Mouse (Mus musculus) liver (tissue): ENCODE measurements around the gene Lrp1.
"Not testable (repeated sequence)": the region's sequence is repeated elsewhere in the genome, so short reads cannot be mapped to it uniquely, and the experiment has no call there.

ENCODE experiments used
- DNase-seq: peaks from one replicate; pipeline ENCODE4 v3.0.0-alpha.2; 2020; ENCODE audit warnings: mixed read lengths

The Lrp1 gene

DNA sequence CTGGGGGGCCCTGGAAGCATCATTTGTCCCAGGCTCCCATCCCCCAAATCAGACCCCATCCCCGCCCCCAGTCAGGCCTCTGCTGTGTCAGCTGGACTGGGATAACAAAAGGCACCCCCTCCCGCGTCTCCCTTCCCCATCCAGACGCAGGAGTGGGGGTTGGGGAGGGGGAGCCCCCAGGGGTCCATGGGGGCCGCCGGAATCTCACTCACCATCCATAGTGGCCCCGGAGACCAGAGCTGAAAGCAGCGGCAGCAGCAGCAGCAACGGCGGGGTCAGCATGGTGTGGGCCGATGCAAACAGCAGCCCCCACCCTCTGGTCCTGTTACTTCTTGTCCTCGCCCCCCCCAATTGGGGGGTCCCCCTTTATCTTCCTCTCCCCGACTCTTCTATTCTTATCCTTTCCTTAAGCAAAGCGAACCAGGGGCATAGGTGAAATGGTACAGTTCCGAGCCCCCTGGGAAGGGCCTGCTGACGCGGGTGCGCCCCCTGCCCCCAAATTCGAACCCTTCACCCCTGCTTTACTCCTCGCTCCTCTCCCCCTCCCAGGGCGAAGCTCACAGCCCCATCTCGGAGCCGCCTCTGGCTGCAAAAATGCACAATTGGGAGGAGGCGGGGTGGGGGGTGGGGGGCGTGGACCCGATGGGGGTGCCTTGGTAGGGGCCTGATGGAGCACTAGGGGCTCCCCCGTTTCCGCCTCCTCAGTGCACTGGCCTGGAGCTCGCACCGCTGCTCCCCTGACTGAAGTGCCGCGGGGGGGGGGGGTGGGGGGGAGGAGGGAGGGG lies at the start of gene Lrp1:
Gene Lrp1 (minus strand): TSS at position 743 of the 785 bp plus-strand sequence.
- DNase-seq, result peak; percentile 66

DNA sequence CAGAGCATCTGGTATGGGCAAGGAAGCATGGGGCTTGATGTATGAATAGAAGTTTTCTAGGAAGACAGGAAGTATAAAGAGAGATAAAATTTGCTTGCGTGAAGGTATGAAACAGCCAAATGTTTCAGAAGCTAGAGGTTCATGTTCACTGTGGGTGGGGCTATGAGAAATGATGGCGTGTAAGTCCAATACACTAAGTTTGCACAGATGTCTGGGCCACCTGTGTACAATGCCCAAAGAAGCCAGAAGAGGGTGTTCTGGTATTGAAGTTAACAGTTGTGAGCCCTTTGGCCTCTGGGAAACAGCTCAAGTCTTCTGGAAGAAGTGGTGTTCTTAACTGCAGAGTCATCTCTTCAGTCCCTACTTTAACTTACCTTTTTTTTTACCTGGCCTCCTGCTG lies 49.2 kb upstream of the Lrp1 start:
- DNase-seq, result no peak

DNA sequence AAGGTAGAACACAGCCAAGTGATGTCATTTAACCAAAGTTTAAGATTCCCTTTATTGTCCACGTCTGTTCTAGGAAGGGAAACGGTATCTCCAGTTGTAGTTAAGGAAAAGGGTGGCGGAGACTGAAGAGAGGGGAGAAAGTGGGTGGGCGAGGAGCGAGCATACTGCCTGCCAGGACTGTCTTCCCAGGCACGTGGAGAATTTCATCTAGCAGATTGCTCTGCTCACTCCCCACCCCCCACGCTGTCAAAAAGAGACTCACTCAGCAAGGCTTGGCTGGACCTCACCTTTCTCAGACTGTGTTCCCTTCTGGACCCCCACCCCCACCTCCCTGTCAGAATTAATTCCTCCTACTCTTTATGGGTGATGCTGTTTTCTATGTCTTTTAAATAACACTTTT lies 48.2 kb upstream of the Lrp1 start:
- peak; percentile 35 for DNase-seq

DNA sequence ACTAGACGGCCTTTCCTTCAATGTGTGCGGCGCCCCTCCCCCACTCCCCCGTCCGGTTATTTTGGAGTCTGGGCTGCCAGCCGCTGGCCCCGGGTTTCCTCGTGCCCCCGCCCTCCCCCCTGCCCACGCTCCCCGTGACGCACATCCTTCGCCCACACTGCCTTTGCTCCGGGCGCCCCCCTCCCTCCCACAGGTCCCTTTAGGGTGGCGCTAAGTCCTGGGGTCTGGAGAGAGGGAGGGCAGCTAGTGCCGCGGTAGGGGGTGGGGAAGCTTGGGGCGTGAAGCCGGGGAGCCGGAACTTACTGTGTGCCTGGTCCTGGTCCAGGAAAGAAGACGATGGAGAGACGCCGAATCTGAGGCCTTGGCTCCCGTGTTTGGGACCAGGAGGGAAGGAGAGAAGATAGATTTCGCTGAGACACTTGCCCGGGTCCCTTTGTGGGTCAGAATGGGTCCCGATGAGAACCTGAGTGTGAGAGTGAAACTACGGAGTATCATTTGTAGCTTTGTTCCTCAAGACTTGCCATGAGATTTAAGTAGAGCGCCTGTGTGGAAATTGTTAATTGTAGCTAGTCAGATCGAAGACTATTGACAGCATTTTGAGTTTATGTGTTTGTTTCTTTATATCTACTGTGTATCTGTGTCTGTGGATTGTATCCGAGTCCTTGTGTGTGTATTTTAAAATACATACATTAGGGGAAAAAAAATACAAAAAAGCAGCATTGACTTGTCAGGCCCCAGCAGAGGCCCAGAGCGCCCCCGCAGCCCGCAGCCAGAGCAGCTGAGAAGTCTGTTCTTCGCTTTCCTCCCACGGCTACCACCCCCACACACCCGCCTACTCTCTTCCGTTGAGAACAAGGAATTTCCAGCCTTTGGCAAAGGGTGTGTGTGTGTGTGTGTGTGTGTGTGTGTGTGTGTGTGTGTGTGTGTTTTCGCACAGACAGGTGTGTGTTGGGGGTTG lies 47.4 kb upstream of the Lrp1 start, which contains the start of gene Nab2:
Gene Nab2 (minus strand): TSS at position 476 of the 958 bp plus-strand sequence.
- peak; percentile 70 for DNase-seq

DNA sequence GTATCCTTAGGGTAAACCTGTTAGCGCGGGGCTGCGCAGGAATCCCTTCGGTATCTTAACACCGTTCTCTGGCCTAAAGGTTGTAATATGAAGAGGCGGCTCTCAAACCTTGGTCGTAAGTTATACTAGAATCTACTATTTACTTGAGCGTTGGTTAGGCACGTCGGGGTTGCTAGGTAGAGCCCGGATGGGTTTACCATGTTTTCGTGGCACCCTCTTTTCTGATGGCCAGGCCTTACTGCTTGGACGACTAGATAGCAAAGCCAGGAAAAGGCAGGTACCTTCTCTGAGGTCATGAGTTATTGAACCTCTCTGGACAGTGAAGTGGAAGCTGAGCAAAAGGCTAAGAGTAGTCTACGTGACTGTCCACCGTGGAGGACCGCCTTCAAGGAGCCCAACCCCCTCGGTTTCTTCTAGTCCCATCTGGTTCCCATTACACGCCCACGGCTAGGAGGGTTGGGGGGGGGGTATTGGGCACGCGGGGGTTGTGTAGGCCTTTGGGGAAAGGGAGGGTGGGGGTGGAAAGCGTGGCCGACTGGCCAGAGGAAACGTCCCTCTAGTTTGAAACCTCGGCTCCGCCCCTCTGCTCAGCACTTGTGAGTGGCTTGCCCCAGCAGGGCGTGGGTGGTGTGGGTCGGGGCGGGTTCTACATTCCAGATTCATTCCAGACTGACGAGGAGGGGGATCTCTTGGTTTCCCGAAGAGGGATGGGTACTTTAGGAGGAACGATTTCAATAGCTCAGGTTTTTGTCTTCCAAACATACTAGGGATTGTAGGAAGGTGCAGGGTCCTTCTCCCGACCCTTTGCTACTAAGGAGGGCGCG lies 46.5 kb upstream of the Lrp1 start:
- peak; percentile 80 for DNase-seq

DNA sequence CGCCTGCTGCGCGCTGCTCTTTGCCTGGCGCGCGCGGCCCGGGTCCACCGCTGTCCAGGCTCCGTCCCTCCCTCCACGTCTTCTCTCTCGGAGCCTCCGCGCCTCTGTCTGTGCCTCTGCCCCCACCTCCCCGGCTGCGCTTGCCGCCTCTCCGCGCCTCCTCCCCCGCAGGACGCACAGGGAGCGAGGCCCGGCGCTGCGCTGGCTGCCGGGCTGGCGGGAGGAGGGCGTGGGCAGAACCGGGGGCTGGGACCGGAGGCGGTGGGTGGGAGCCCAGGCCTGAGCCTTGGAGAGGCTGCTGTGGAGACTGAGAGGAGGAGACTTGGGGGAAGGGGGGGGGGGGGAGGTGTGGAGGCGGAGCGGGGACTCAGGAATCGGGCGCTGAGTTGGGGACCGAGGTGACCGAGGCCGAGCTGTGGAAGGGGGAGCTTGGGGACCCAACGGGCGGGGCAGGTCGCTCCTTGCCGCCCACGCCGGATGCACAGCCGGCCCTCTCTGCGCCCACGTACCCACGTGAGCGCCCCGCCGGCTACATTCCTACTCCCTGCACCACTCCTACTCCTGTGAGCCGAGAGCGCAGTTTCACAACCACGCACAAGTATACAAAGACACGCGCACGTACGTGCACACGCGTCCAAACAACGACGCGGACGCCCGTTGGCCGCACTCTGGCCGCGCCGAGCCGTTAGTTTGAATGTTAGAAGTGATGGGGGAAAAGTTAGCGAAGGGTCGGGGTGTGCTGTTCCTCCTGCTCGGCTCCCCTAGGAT lies 45.7 kb upstream of the Lrp1 start, which contains the start of gene Nemp1:
Gene Nemp1 (plus strand): TSS at position 401 of the 768 bp plus-strand sequence.
- peak; percentile 77 for DNase-seq

DNA sequence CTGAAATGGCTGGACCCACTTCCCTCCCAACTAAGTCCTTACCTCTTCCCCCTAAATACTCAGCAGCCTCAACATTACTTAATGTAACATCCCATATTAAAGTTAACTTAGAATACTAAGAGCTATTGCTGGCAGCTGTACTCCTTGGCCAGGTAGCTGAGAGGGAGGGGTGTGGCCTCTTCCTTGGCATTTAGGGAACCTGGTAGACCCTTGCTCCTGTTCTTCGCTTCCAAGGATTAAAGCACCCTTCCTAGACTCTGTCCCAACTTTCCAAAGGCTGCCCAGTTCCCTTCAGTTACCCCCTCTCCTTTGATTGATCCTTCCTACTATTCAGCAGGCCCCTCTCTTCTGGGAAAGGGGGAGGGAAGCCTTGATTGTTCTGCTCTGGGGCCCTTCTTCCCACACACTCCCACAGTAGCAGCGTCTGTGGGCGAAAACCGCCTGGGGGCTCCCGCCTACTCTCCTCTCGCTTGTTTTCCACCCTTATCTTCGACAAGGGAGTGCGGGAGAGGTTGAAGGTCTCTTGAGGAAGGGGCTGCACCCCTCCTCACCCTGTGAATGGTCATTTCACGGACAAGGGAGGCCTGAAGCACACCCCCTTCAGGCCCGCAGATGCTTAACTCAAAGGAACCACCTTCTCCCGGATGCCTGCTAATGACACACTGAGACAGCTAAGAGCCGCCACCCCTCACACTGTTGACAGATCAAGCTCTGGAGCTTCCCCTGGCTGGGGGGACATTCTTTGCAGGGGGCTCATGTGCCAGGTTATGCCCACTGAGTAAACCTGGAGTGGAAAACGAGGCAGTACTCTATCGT lies 44.6 kb upstream of the Lrp1 start:
- DNase-seq, result no peak

DNA sequence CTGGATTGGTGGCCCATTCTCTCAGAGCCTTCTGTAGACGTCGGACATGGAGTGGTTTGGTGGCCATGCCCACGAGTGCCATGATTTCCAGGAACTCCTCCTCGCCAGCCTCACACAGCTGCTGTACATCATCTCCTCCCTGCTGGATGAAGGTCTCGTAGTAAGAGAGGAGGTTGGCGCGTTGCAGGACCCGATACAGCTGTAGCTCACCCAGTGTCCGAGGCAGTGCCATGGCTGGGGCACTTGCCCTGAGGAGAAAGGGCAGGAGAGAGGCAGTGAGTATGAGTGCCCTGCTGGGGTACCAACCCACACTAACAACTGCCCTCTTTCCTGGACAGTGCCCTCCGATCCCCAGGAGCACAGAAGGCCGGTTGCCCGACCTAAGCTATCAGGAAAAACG lies 43.9 kb upstream of the Lrp1 start:
- DNase-seq, result no peak

DNA sequence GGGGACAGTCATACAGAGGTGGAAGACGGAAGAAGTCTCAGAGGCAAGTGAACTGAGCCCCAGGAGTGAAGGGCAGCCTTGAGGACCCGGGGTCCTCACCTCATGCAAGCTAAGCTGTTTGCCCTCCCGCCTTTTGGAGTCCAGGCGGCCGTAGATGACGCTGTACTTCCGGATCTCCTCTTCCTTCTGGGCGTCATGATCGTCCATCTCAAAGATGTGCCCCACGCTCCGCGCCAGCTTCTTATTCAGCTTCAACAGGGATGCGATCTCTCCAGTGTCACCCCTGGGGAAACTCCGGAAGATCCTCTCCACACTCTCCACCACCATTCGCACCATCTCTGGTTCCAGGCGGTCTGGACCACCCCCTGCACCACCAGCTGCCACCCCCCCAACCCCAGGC lies 43.2 kb upstream of the Lrp1 start:
- DNase-seq, result no peak

DNA sequence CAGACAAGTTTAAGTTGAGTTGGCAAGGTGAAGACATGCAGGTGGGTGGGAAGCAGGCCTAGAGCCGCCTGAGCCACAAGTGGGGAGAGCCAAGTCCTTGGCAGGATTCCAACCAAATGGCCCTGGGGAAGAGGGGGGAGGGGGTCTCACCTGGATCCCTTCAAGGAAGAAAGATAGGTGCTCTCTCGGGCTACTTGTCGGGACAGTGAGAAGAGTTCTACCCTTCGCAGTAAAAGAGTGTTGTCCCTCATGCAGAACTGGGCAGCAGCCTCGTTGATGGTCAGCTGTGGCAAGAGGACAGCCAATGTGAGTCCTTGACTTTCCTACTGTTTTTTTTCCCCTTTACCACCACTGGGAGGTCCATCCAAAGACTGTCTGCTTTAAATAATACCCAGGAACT lies 42.6 kb upstream of the Lrp1 start:
- DNase-seq, result no peak

DNA sequence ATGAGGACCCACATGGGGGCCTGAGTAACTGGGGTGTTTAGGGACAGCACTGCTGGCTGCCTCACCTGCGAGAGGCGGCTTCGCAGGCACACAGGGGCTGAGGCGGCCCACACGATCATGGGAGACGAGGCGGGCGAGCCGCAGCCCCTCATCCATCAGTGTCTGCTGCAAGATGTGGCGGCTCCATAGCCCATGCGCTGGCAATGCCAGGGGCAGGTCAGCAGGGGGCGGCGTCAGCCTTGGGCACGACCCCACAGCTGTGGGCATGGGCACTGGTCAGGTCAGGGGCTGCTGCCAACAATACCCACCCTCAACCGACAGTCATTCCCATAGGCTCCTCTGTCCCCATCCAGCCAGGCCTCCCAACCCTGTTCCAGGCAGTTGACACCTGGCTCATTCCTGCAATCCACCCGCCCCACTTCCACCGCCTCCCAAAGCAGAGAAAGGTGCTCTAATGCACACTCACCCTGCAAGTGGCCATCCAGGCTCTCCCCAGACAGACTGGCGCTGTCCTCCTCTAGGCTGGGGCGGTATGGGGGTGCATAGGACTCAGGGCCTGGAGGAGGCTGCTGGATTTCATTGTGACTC lies 41.8 kb upstream of the Lrp1 start:
- no peak for DNase-seq

DNA sequence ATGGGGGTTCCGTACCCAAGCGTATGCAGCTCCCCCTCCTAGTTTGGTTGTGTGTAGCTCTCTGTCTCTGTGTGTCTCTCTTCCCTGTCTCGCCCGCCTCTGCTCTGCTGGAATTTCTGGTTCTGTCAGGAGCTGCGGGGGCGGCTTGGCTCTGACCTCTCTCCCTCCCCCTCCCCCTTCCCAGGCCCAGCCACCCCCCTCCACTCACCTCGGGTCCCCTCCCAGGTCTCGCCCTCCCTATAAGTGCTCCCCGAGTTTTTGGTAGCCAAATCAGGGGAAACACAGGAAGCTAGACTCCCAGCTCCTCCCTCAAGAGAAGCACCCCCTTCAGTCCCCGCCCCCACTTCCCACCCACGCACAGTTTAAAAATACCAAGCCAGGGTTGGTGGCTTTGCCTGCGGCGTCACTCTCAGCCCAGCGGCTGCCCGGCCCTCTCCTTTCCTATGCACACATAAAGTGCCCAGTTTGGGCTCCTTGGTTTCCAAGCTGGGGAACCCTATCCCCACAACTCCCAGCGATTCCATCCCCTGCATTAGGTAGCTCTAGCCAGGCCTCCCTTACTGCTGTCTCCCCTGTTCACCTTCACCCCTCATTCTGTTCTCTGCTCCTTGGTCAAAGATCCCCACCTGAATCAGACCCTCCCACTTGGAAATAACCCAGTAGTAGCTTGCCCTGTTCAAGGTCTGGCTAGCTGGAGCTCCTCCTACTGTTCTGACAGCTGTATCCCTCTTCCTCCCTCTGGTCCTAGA lies 41.1 kb upstream of the Lrp1 start:
- peak; percentile 74 for DNase-seq

DNA sequence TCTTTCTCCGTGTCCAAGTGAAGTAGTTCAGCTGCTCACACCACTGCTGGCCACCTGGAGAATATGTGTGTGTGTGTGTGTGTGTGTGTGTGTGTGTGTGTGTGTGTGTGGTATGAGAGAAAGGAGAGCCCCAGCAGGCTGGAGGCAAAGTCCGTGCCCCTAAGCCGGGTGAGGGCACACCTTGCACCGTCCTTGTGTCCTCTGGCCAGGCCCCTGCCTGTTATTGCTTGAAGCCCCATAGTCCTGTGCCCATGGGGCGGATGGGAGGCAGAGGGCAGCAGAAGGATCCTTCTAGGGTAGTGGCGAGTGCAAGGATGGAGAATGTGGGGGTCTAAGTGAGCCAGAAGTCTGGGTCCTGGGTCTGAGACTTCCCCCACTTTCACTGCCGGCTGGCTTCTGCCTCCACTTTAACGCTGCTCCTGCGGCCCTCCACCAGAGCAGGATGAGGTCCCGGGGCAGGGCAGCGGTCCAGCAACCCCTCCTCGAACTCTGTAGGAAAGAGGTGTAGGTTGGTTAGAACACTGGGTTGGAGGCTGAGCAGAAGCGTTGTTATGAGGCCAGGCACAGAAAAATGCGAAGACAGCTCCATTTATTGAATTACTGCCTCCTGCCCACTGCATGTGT lies 40.5 kb upstream of the Lrp1 start:
- DNase-seq, result no peak

DNA sequence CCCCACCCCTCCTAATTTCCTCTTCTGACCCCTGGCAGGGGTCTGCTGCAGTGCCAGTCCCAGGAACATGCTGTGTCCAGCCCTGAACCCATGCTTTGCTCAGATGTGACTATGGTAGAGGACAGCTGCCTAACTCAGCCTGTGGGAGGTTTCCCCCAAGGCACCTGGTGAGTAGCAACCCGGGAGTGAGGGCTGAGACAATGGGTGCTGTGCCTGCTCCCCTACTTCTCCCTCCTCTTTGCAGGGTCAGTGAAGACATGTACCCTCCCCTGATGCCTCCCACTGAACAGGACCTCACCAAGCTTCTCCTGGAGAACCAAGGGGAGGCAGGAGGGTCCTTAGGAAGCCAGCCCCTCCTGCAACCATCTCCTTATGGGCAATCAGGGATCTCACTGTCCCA lies 38.6 kb upstream of the Lrp1 start:
- DNase-seq, result no peak

DNA sequence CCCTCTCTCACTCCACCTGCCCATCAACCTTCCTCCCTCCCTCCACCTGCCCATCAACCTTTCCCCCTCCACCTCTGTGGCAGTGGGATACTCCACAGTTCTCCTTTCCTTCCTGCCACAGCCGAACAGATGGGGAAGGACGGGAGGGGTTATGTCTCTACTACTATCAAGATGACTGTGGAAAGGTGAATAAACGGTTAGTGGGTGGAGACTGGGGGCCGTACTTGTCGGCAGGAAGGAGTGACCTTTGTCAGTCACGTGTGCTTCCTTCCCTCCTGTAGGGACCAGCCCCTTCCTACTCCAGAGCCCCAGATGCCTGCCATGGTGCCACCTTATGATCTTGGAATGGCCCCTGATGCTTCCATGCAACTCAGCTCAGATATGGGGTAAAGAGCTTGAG lies 37.1 kb upstream of the Lrp1 start:
- DNase-seq, result no peak

DNA sequence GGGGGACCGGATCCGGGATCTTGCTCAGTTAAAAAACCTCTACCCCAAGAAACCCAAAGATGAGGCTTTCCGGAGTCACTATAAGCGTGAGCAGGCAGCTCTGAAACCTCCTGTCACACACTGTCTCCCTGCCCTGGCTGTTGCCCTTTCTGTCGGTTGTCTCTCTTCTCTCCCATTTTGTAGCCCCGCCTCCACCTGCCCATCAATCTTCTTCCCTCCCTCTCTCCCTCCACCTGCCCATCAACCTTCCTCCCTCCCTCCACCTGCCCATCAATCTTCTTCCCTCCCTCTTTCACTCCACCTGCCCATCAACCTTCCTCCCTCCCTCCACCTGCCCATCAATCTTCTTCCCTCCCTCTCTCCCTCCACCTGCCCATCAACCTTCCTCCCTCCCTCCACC lies 36.7 kb upstream of the Lrp1 start:
- DNase-seq, result not testable (repeated sequence)

DNA sequence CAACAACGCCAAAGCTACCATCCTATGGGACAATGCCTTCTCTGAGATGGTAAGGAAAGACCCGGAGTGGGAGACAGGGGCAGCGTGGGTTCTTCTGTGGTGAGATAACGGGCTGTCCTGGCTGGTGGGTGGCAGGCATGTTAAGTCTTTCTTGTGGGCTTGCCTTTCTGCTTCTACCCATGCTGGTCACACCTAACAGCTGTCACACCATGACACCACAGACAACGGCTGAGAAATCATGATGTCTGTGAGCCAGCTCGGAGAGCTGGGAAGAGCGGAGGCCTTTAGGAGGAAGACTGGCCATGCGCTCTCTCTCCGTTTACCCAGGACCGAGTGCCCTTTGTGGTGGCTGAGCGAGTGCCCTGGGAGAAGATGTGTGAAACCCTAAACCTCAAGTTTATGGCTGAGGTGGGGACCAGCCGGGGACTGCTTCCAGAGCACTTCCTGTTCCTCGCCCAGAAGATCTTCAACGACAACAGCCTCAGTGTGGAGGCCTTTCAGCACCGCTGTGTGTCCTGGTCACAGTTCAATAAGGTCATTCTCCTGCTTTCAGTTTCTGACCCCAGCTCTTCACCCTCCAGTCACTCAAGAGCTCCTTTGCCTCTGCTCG lies 34.1 kb upstream of the Lrp1 start:
- DNase-seq, result no peak

DNA sequence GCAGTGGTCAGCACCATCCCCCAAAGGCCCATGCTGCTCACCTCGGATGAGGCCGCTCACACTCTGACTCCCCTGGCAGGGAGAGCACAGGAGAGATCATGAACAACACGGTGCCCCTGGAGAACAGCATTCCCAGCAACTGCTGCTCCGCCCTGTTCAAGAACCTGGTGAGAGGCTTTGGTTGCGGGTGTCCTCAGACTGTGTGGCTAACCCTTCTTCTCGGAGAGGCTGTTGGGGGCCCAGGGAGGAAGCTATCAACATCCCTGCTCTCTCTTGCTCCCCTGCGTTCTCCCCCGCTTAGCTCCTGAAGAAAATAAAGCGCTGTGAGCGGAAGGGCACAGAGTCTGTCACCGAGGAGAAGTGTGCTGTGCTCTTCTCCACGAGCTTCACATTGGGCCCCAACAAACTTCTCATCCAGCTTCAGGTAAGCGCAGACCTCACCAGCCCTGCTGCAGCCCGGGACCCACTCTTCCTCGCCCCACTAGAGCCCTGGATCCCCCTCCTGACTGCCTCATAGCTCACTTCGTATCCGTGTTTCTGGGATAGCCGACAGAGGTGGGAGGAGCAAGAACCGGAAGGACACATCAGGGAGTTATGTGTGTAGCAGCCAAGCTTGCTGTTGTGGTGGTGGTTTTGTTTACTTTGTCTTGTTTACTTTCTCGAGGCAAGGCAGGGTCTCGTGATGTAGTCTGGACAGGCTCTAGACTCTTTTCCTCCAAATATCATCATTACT lies 32.1 kb upstream of the Lrp1 start:
- no peak for DNase-seq
